Mouse (Mus musculus) thymus, postnatal 14 days (tissue): ENCODE data around the gene Oprm1.
"Not testable (repeated sequence)": the region's sequence is repeated elsewhere in the genome, so short reads cannot be mapped to it uniquely, and the experiment has no call there.

Experiments
- DNase-seq: peaks from one replicate; pipeline ENCODE4 v3.0.0; 2021

Oprm1 gene

DNA sequence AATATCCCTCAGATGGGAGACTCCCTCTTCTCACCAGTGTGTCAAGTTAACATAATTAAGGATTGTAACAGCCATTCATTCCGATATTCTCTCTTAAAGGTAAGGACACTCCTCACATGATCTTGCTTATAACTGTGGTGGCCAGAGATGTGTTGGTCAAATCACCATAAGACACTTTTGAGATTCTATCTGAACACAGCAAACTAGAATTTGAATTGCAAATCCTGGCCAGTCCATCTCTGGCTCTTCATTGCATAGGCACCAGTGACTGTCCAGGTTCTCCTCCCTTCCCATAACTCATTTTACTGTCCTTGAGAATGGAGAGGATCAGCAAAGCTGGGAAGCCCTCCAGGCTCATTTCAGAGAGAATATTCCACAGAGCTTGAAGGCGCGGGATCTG is at the start of gene Oprm1:
Oprm1 (plus strand) TSS at position 301 of the 400 bp plus-strand sequence.
- no peak for DNase-seq

DNA sequence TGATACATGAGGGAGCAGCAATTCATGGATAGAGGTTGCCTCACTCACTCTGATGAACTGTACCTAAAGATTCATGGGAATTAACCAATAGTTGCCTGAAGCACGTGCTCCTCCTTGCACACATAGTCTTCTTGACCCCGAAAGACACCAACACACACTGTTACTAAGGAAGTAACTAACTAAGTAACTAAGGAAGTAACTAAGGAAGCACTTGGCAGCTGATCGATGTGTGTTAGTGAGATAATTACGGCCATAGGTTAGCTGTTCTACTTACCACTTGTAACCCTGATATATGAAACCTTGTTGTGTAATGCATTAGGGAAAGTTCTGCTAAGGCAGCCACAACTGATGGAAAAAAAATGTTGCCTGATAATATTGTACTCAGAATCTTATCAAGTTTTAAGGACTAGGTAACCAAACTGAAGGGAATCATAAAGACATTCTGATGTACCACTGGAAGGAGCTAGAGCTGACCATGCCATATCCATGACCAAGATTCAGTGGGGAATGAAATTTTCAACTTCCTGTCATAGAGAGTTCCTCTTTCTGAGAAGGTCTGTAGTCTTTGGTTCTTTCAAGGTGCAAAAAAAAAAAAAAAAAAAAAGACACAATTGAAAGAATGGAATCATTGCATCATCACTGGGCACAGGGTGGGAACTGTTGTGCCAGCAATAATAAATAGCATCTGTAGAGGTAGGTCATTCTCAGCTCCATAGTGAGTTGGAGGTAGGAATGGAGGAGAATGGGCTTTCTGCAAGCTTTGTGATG is 40.9 kb upstream of the Oprm1 start:
- no peak for DNase-seq

DNA sequence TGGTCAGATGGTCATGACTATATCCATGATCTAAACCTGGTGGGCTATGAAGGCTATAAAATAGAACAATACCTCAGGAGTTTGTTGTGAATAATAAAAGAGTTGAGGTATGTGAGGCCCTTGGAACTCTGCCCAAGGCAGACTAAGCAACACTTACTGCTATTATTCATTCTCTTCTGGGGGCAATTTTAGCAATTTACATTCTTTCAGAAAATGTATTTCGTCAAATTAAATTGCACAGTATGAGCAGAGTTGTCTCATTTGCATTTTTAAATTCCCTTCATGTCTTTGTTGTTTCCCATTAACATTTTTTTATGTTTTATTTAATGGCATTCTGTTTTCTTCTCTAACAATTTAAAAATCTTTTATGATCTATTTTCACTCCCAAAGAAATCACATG is 34.5 kb upstream of the Oprm1 start:
- no peak for DNase-seq

DNA sequence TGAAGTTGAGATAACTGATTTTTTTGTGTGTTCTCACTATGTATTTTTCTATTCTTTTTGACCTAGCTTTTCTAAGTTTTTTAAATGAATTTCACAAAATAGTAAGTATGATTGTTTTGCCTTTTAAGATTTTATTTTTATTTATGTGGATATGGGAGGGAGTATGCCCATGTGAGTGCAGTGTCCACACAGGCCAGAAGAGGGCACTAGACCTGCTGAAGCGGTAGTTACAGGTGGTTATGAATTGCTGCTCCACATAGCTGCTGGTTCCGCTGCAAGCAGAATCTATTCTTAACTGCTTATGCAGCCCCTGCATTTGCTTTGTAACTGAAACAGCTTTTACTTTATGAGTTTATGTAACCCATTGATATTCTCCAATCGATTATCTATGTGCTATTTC is 29.8 kb upstream of the Oprm1 start:
- no peak for DNase-seq

- DNase-seq, result no peak
These were observed 4.9 kb upstream of the Oprm1 start for GRCm38 (mm10) chr10:6753375-6753774.

DNA sequence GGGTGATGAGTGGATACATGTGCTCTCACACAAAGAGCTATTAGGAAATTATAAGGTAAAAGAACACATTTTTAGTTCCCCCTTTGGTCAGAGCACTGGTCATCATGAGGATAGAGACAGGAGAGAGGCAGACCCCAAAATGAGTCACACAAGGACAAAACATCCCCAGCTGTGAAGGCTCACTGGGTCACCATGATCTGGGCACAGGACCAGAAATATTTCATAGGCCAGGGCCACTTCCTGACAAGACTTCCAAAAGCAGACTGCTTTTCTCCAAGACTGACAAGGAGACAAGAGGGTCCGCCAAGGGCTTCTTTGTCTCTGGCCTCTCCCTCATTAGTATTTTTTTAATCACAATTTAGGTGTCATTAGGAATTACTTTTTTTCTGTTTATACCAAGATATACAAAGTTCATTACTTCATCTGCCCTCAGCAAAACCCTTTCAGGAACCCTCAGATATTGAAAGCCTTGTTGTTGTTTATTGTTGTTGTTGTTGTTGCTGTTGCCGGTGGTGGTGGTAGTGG is 3.0 kb downstream of the Oprm1 start, which contains the start of gene Gm10945:
Gm10945 (minus strand) TSS at position 475 of the 525 bp plus-strand sequence.
- no peak for DNase-seq

- DNase-seq, result peak; percentile 9
These were observed 30.4 kb downstream of the Oprm1 start for GRCm38 (mm10) chr10:6788517-6789237.

DNA sequence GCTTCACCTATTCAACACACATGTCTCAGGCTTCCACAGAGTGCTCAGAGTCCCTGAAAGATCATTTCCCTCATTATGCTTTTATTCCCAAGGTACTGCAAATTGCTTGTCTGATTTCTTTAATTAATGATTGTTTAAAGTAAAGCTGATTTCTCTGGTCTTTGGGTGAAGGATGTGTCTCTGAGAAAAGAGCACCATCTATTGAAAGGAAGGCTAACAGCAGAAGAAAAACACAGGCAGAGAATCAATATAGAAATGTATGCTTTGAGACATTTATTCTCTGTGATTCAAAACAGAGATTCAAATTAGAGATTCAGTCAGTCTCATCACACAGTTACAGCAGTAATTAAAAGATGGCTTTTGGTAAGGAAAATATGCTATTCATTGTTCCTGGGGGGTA is 31.9 kb downstream of the Oprm1 start:
- DNase-seq, result no peak

- DNase-seq, result no peak
These were observed 62.3 kb downstream of the Oprm1 start for GRCm38 (mm10) chr10:6820626-6821025.

DNA sequence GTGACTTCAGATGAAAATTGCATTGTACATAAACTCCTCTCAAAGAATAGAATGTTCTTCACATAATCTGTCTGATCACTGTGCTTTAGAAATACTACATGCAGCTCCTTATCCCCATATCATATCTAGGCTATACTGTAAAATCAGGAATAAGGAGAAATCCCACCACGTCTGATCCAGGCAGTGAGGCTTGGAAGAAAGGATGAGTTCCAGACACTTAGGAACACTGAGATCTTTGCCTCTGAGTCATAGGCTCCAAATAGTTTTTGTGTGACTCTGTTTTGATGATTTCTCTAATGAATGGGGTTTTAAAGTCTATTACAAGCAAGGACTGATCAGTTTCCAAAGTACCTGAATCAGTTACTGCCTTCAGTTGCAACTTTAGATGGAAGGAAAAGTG is 83.9 kb downstream of the Oprm1 start:
- DNase-seq, result no peak

DNA sequence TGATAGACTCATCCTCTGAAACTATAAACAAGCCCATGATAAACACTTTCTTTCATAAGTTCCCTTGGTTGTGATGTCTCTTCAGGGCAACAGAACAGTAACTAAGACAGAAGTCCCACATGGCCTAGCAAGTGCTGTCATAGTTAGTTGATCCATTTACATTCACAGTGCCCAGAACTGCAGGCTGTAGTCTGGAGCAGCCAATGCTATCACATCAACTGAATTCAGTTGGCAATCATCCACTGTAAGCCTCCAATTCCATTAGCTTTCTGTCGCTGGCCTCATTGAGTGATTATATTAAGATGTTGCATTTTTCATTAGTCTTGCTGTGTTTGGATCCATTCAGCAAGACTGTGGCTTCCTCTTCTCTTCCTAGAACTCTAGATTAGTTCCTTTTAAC is 88.0 kb downstream of the Oprm1 start:
- no peak for DNase-seq

- DNase-seq, result no peak
These were observed 90.0 kb downstream of the Oprm1 start for GRCm38 (mm10) chr10:6848162-6848754.

DNA sequence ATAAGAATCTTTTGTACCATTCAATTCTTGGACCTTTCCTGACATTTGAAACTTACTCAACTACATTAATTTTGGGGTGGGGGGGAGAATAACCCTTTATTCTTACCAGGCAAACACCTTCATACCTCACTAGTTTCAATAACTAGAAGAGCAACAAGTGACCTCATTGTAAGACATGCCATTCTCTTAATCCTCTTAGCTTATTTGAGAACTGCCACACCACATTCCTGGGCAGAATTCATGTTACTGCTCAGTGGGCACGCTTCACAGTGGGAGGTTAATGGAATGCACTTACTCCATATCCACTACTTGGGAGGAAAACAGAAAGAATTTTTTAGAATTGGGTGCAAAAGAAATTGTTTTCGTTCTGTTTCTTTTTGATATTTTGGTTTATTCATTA is 90.5 kb downstream of the Oprm1 start:
- DNase-seq, result no peak

DNA sequence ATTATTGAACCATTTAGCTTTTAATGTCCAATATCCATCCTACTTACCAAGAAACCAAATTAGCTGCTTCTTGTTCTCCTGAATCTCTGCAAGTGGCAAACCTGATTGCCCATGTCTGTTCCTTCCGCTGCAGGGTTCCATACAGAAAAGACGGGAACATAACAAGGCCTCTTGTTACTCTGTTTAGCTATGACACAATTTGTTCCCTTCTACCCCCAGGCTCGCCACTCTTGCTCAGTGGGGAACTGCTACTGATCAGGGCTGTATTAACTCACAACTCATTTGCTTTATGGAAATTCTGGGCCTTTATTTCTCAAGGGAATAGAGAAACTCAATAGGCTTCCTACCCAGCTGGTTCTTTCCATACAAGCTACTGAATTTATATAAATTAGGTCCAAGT is 97.5 kb downstream of the Oprm1 start:
- no peak for DNase-seq

DNA sequence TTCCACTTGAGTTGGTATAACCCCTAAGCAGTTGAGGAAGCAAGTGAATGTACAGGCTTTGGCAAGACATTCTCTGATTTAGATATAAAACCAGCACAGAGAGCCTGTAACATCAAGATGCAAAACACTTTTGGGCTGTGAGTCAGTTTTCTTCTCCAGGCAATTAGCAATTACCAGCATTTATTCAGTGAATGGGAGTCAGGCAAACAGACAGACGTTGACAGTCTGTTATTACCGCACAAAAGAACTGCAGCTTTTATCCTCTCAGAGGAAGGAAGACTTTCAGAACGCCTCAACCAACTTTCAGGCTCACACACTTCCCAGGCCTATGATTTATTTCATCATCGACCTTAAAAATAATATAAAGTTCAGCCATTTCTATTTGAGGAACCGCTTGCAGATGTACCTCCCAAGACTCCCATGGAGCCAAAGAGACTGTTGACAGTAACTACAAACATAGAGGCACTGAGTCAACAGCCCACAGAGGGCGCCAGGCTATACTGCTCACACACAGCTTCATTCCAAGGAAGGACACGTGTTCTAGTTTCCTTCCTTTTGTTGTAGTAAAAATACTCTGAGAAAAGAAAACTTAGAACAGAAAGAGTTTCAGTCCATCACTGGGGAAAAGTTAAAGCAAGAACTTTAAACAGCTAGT is 113.2 kb downstream of the Oprm1 start:
- no peak for DNase-seq

DNA sequence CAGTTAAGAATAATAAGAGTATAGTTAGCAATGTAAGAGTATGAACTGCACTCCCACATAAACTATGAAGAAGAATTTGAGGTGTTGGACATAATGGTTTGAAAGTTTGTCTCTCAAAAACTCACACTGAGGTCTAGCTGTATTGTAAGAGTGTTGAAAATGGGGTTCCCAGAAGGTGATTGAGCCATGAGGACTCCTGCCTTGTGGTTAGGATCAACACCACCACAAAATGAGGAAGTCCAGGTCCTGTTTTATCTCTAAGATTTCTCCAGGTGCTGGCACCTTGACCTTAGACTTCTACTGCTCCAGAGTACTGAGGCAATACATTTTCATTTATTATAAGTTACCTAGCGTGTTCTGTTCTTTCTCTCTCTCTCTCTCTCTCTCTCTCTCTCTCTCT is 115.6 kb downstream of the Oprm1 start:
- no peak for DNase-seq

GRCm38 (mm10) chr10:6878276-6878881 is 120.1 kb downstream of the Oprm1 start:
- DNase-seq, result no peak

DNA sequence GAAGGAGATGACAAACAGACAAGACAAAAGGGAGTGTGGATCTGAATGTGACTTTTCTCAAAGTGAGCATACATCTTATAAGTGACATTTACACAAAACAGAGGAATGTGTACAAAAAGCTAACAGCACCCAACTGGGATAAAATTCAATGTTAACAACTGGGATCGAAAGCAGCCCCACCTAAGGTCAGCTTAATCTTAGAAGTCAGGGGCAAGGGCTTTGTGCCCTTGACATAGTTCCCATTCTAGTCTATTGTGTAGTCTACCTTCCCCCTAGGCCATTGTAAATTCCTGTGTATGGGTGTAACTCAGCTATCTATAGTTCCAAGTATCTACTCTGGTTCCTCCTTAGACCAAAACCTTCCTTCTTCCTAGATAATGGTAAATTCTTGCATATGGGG is 123.7 kb downstream of the Oprm1 start:
- DNase-seq, result not testable (repeated sequence)

GRCm38 (mm10) chr10:6885460-6885859 is 127.2 kb downstream of the Oprm1 start:
- peak; percentile 21 for DNase-seq

- DNase-seq, result no peak
These were observed 131.4 kb downstream of the Oprm1 start for GRCm38 (mm10) chr10:6889640-6890245.

DNA sequence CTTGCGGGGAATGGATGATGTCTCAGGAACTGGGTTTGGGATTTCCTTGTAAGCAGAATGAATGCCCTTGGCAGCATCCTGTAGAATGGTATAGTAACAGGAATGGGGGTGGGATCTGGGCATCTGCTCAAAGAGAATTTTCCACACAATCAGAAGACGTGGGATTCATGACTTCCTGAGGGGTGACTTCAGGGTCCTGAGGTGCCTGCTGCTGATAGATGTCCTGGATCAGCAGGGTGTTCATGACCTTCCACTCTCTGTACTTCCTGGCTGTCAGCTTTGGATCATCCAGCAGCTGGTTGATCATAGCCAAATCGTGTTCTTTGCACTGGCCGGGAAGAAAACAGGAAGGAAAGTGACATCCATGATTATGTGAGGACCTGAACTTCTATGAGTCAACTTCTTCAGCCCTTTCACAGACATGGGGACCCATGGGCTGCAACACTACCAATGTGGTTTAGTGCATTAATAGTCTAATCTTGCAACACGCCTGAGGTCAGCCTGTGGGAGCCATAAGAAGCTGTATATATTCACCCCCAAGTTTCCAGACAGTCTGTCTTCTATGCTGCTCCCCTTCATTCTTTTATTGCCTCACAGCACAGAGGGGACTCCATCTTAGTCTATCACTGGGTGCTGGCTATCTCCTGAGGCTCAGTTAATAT is 132.2 kb downstream of the Oprm1 start:
- no peak for DNase-seq

GRCm38 (mm10) chr10:6895796-6896195 is 137.5 kb downstream of the Oprm1 start:
- DNase-seq, result no peak
